ENCODE assay signal across 8 mouse cellular contexts in the genomic region with DNA sequence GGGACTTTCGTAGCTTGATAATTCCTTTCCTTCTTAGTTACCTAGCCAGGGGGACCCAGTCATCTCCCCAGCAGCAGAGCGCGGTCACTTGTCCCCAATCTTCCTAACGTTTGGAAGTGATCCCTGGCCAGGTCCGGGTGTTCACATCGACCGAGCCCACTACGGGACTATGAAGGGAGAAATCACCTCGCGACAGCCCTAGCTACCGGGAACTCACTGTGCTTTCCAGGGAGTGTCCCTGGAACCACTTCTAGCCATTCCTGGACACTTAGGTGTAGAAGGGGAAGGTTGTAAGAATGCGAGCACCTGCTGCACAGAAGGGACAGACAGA. TPM values are rescaled to one million over a fixed set of nuclear protein-coding genes. Genes with fewer than 3 reads are reported as not detected.
A peak's percentile ranks its signal among the peaks of the same experiment; 100 is the strongest.
DNase-seq lines count a peak whose midpoint lies in the region; ATAC-seq and TF ChIP-seq lines count a peak whose summit lies in the region.

No protein-coding gene starts in this region.

- no peak for TF ChIP-seq CTCF in liver, postnatal 0 days (IDR thresholded peaks at IDR 0.05; ENCODE audit: low read depth)

- peaks cover 22% of the 10 kb centered on the region for H3K27me3 ChIP-seq in embryonic facial prominence, embryonic 13.5 days
- no peaks in the 10 kb centered on the region; the same call in 1 of the 2 replicates for H3K27me3 ChIP-seq in hindbrain, embryonic 11.5 days (ENCODE audit: control insufficient read depth, insufficient read depth, low read length)
- peaks cover 43% of the 10 kb centered on the region for H3K27me3 ChIP-seq in liver, postnatal 0 days (ENCODE audit: insufficient read depth, low read length)
- H3K27me3 ChIP-seq in stomach, embryonic 15.5 days (replicated peaks) = peaks cover 12% of the 10 kb centered on the region; the same call in 1 of the 2 replicates

- peaks cover 34% of the 10 kb centered on the region for H3K4me1 ChIP-seq in embryonic facial prominence, embryonic 13.5 days
- H3K4me1 ChIP-seq in hindbrain, embryonic 11.5 days (replicated peaks; ENCODE audit: control insufficient read depth, insufficient read depth, low read length) = no peaks in the 10 kb centered on the region
- H3K4me1 ChIP-seq in liver, postnatal 0 days (ENCODE audit: insufficient read depth) = peaks cover 16% of the 10 kb centered on the region
- peaks cover 18% of the 10 kb centered on the region; the same call in 1 of the 2 replicates for H3K4me1 ChIP-seq in stomach, embryonic 15.5 days

- no peak for TF ChIP-seq EP300 in liver, postnatal 0 days (IDR thresholded peaks at IDR 0.05; ENCODE audit: low read depth)

- peak overlapping the region; percentile 93 for H3K4me2 ChIP-seq in embryonic facial prominence, embryonic 13.5 days
- H3K4me2 ChIP-seq in hindbrain, embryonic 11.5 days (replicated peaks; ENCODE audit: low read depth, low read length) = peak overlapping the region; percentile 93
- H3K4me2 ChIP-seq in liver, postnatal 0 days (ENCODE audit: low read depth, low read length) = peak overlapping the region; percentile 90
- peak overlapping the region; percentile 97 for H3K4me2 ChIP-seq in stomach, embryonic 15.5 days

- peak; percentile 19 for DNase-seq in ovary, postnatal 10 days (ENCODE audit: low spot score)
- DNase-seq in ovary, adult 18-20 months (ENCODE audit: low spot score) = no peak
- DNase-seq in hindbrain, embryonic 11.5 days (ENCODE audit: low spot score) = peak; percentile 70
- DNase-seq in liver, postnatal 0 days = peak; percentile 18
- no peak for DNase-seq in right cerebral cortex, postnatal 10 days (ENCODE audit: low spot score in 2 of 2)
- DNase-seq in adrenal gland, adult 2 months = no peak

- H3K4me3 ChIP-seq in embryonic facial prominence, embryonic 13.5 days = peak overlapping the region; percentile 73
- peak overlapping the region; percentile 76 for H3K4me3 ChIP-seq in hindbrain, embryonic 11.5 days (ENCODE audit: low read depth, low read length)
- H3K4me3 ChIP-seq in liver, postnatal 0 days (ENCODE audit: low read depth, low read length) = peak overlapping the region; percentile 58
- H3K4me3 ChIP-seq in stomach, embryonic 15.5 days (replicated peaks) = peak overlapping the region; percentile 62

- H3K9me3 ChIP-seq in embryonic facial prominence, embryonic 13.5 days = no peaks in the 10 kb centered on the region
- H3K9me3 ChIP-seq in hindbrain, embryonic 11.5 days (ENCODE audit: control insufficient read depth, low read length) = no peaks in the 10 kb centered on the region
- no peaks in the 10 kb centered on the region for H3K9me3 ChIP-seq in liver, postnatal 0 days (ENCODE audit: low read length)
- H3K9me3 ChIP-seq in stomach, embryonic 15.5 days = no peaks in the 10 kb centered on the region

- H3K27ac ChIP-seq in embryonic facial prominence, embryonic 13.5 days = peak overlapping the region; percentile 92
- peak overlapping the region; percentile 31; the same call in 1 of the 2 replicates for H3K27ac ChIP-seq in hindbrain, embryonic 11.5 days (ENCODE audit: low read depth, low read length)
- no peak overlapping the region for H3K27ac ChIP-seq in liver, postnatal 0 days (ENCODE audit: low read depth)
- 0 out of 2 replicates have a peak overlapping the region, but pooled peaks have one; percentile 41 for H3K27ac ChIP-seq in stomach, embryonic 15.5 days

- H3K9ac ChIP-seq in embryonic facial prominence, embryonic 13.5 days = peak overlapping the region; percentile 77
- peak overlapping the region; percentile 65 for H3K9ac ChIP-seq in hindbrain, embryonic 11.5 days (ENCODE audit: low read depth, low read length)
- H3K9ac ChIP-seq in liver, postnatal 0 days (replicated peaks) = no peak overlapping the region
- H3K9ac ChIP-seq in stomach, embryonic 15.5 days = peak overlapping the region; percentile 34

- no peak for ATAC-seq in embryonic facial prominence, embryonic 13.5 days (ENCODE audit: insufficient number of reproducible peaks, insufficient read depth, low FRiP score, low TSS enrichment, low read depth)
- ATAC-seq in hindbrain, embryonic 11.5 days (ENCODE audit: low FRiP score) = no peak
- ATAC-seq in liver, postnatal 0 days = no peak
- ATAC-seq in stomach, embryonic 15.5 days (ENCODE audit: insufficient read depth, low FRiP score, low read depth) = no peak

- WGBS in embryonic facial prominence, embryonic 13.5 days = under 1% methylated on average over 12 of the region's 12 CpGs
- under 1% methylated on average over 12 of the region's 12 CpGs for WGBS in hindbrain, embryonic 11.5 days
- WGBS in liver, postnatal 0 days (ENCODE audit: insufficient replicate concordance) = 0% methylated on average over 12 of the region's 12 CpGs
- WGBS in stomach, embryonic 15.5 days = under 1% methylated on average over 12 of the region's 12 CpGs

- H3K36me3 ChIP-seq in embryonic facial prominence, embryonic 13.5 days = 0 out of 2 replicates have a peak, but pooled peaks cover 5% of the 10 kb centered on the region
- no peaks in the 10 kb centered on the region for H3K36me3 ChIP-seq in hindbrain, embryonic 11.5 days (ENCODE audit: control insufficient read depth, insufficient read depth, low read length)
- H3K36me3 ChIP-seq in liver, postnatal 0 days (replicated peaks; ENCODE audit: insufficient read depth, low read length) = no peaks in the 10 kb centered on the region
- H3K36me3 ChIP-seq in stomach, embryonic 15.5 days = no peaks in the 10 kb centered on the region

RNA-seq across cellular contexts. Expression of a gene that starts 0.7 kb away (rescaled TPM):
- polyA plus RNA-seq in embryonic facial prominence, embryonic 13.5 days (2015; fragmentation: Nextera tagmentation; extraction: Ambion mirVana) = 65.9 and 70.7 TPM in 2 replicates
- polyA plus RNA-seq in hindbrain, embryonic 11.5 days (2014; fragmentation: Nextera tagmentation; extraction: Ambion mirVana) = 25.9 and 28.0 TPM in 2 replicates
- polyA plus RNA-seq in liver, postnatal 0 days (2015; fragmentation: Nextera tagmentation; extraction: Ambion mirVana) = 0.34 and 0.51 TPM in 2 replicates
- polyA plus RNA-seq in stomach, embryonic 15.5 days (2015; fragmentation: Nextera tagmentation; extraction: Ambion mirVana) = 9.4 and 11.8 TPM in 2 replicates
- total RNA-seq in adrenal gland, adult 2 months (2021) = 1 to 10 TPM; 2.1 to 2.8 TPM
- polyA plus RNA-seq in adrenal gland, adult 2 months (2012; rRNA removed) = 0.74 and 1.3 TPM in 2 replicates

Comparison
In these comparisons a context has a peak if more than half of its experiments do, and no peak if none do; other contexts are left out.
1. DNase-seq: peak in ovary, postnatal 10 days (single experiment), hindbrain, embryonic 11.5 days (single experiment) and liver, postnatal 0 days (single experiment); none in ovary, adult 18-20 months (single experiment), right cerebral cortex, postnatal 10 days (0 of 2) and adrenal gland, adult 2 months (single experiment).
2. Peak in every context shown above with its lines, with median percentiles within 50 percentile points of each other: H3K4me2 ChIP-seq and H3K4me3 ChIP-seq.